Mouse (Mus musculus): ENCODE results near the gene Urm1. TPM values are rescaled to one million over a fixed set of nuclear protein-coding genes. Genes with fewer than 3 reads are reported as not detected.
A peak's percentile ranks its signal among the peaks of the same experiment; 100 is the strongest.
"Not testable (repeated sequence)": the region's sequence is repeated elsewhere in the genome, so short reads cannot be mapped to it uniquely, and the experiment has no call there.

The Urm1 gene
- 10 to 100 TPM; 33.2 to 37.6 (median 37.1) TPM for total RNA-seq (2022)

- peak; percentile 65 for DNase-seq (ENCODE audit: low spot score)
Measured at GRCm38 (mm10) chr2:29820025-29820817, at the start of gene Urm1. Urm1 (plus strand) TSS chr2:29820075.

GRCm38 (mm10) chr2:29770162-29770561, 49.7 kb upstream of the Urm1 start:
- no peak for DNase-seq (ENCODE audit: low spot score)

- DNase-seq (ENCODE audit: low spot score), result no peak
Measured at GRCm38 (mm10) chr2:29771611-29772461, 48.0 kb upstream of the Urm1 start.

- DNase-seq (ENCODE audit: low spot score), result no peak
Measured at GRCm38 (mm10) chr2:29773323-29773722, 46.6 kb upstream of the Urm1 start.

GRCm38 (mm10) chr2:29781256-29781655, 38.6 kb upstream of the Urm1 start:
- DNase-seq (ENCODE audit: low spot score), result not testable (repeated sequence)

- no peak for DNase-seq (ENCODE audit: low spot score)
Measured at GRCm38 (mm10) chr2:29784290-29784689, 35.6 kb upstream of the Urm1 start.

- DNase-seq (ENCODE audit: low spot score), result peak; percentile 96
Measured at GRCm38 (mm10) chr2:29787104-29787917, 32.6 kb upstream of the Urm1 start, which contains the start of gene Coq4. Coq4 (plus strand) TSS chr2:29787493.

GRCm38 (mm10) chr2:29787937-29788681, 31.8 kb upstream of the Urm1 start, which contains the start of gene Trub2:
Trub2 (minus strand) TSS chr2:29788502.
- peak; percentile 79 for DNase-seq (ENCODE audit: low spot score)

- DNase-seq (ENCODE audit: low spot score), result no peak
Measured at GRCm38 (mm10) chr2:29792772-29793487, 26.9 kb upstream of the Urm1 start.

- DNase-seq (ENCODE audit: low spot score), result peak; percentile 96
Measured at GRCm38 (mm10) chr2:29802075-29802826, 17.6 kb upstream of the Urm1 start, which contains the start of gene Slc27a4. Slc27a4 (plus strand) TSS chr2:29802634.

GRCm38 (mm10) chr2:29802827-29803201, 17.1 kb upstream of the Urm1 start:
- DNase-seq (ENCODE audit: low spot score), result no peak

- no peak for DNase-seq (ENCODE audit: low spot score)
Measured at GRCm38 (mm10) chr2:29803400-29803831, 16.5 kb upstream of the Urm1 start.

- no peak for DNase-seq (ENCODE audit: low spot score)
Measured at GRCm38 (mm10) chr2:29815678-29816371, 4.0 kb upstream of the Urm1 start.

GRCm38 (mm10) chr2:29817426-29818232, 2.2 kb upstream of the Urm1 start:
- peak; percentile 85 for DNase-seq (ENCODE audit: low spot score)

- no peak for DNase-seq (ENCODE audit: low spot score)
Measured at GRCm38 (mm10) chr2:29819363-29819762, 512 bp upstream of the Urm1 start.

GRCm38 (mm10) chr2:29826318-29826925, 6.5 kb downstream of the Urm1 start:
- DNase-seq (ENCODE audit: low spot score), result no peak

- DNase-seq (ENCODE audit: low spot score), result peak; percentile 98
Measured at GRCm38 (mm10) chr2:29826926-29827708, 7.2 kb downstream of the Urm1 start.
